Mouse (Mus musculus) stomach, postnatal 0 days (tissue): Measurements from ENCODE around the gene Fam161b. TPM values are rescaled to one million over a fixed set of nuclear protein-coding genes. Genes with fewer than 3 reads are reported as not detected.
A peak's percentile ranks its signal among the peaks of the same experiment; 100 is the strongest.

Experiments used
- ATAC-seq: fragments of 200-750 bp; cut with Nextera tagmentation; 2 replicates; pipeline ENCODE4 v1.8.0; 2017; ENCODE audit not compliant: low FRiP score, low TSS enrichment
- DNase-seq: peaks from one replicate; pipeline ENCODE4 v3.0.0-alpha.2; 2016; ENCODE audit warnings: low spot score
- H3K27ac ChIP-seq: fragments of 300-500 bp; sonication (generic); replicated peaks from 2 replicates; pipeline ENCODE4 v1.5.1; 2014; ENCODE audit warnings: mild to moderate bottlenecking, control low read depth
- H3K27me3 ChIP-seq: fragments of 300-500 bp; sonication (generic); 2 replicates; pipeline ENCODE4 v1.6.1; 2014; ENCODE audit warnings: low read length; ENCODE audit not compliant: control insufficient read depth, insufficient read depth
- H3K36me3 ChIP-seq: fragments of 300-500 bp; sonication (generic); 2 replicates; pipeline ENCODE4 v1.6.1; 2014; ENCODE audit warnings: low read length, mixed read lengths; ENCODE audit not compliant: control insufficient read depth, insufficient read depth
- H3K4me1 ChIP-seq: fragments of 300-500 bp; sonication (generic); replicated peaks from 2 replicates; pipeline ENCODE4 v1.6.1; 2014; ENCODE audit warnings: antibody characterized with exemption; ENCODE audit not compliant: control insufficient read depth, insufficient read depth
- H3K4me2 ChIP-seq: fragments of 300-500 bp; sonication (generic); replicated peaks from 2 replicates; pipeline ENCODE4 v1.6.1; 2014; ENCODE audit warnings: low read depth, mild to moderate bottlenecking, control low read depth, moderate library complexity
- H3K4me3 ChIP-seq: fragments of 300-500 bp; sonication (generic); 2 replicates; pipeline ENCODE4 v1.5.1; 2014; ENCODE audit warnings: low read depth, low read length, control low read depth
- H3K9ac ChIP-seq: fragments of 300-500 bp; sonication (generic); 2 replicates; pipeline ENCODE4 v1.6.1; 2014; ENCODE audit warnings: mild to moderate bottlenecking, low read length, control low read depth, mixed read lengths
- H3K9me3 ChIP-seq: fragments of 300-500 bp; sonication (generic); 2 replicates; pipeline ENCODE4 v1.6.1; 2016; ENCODE audit warnings: low read length; ENCODE audit not compliant: control insufficient read depth
- CTCF ChIP-seq: IDR thresholded peaks from 2 replicates; pipeline ENCODE4 v1.5.1; 2016; ENCODE audit warnings: antibody characterized with exemption, low read depth, mild to moderate bottlenecking, moderate library complexity
- EP300 ChIP-seq: optimal IDR thresholded peaks from 2 replicates; pipeline ENCODE3; 2016; ENCODE audit warnings: antibody characterized with exemption
- WGBS: fragments of 180-500 bp; shearing (Covaris S2); extraction: QIAGEN DNeasy Blood & Tissue Kit; methylation state at CpG from one replicate; pipeline ENCODE4 v1.1.7; 2014; 5-methylcytosine and 5-hydroxymethylcytosine counted together
- polyA plus RNA-seq: library from polyadenylated mRNA; unstranded; fragments of >200 nt; fragmentation: Nextera tagmentation; extraction: Ambion mirVana; gene quantifications from 2 replicates; pipeline ENCODE4 v1.2.1, GENCODE M21; 2015

The Fam161b gene
- polyA plus RNA-seq, 1 experiment from 2014 or later, result 0.72 TPM

GRCm38 (mm10) chr12:84402923-84403322, 41.3 kb upstream of the Fam161b start:
- TF ChIP-seq CTCF (no peak), EP300 (no peak)

GRCm38 (mm10) chr12:84400653-84401052, 39.0 kb upstream of the Fam161b start:
- Histone ChIP-seq H3K9ac (no peak overlapping the region), H3K4me3 (no peak overlapping the region), H3K27me3 (no peaks in the 10 kb centered on the region), H3K4me2 (no peak overlapping the region), H3K4me1 (no peaks in the 10 kb centered on the region), H3K36me3 (no peaks in the 10 kb centered on the region), H3K9me3 (no peaks in the 10 kb centered on the region), H3K27ac (peak overlapping the region; percentile 81)
- WGBS, result 22% methylated on average over 3 of the region's 3 CpGs
- TF ChIP-seq EP300 (no peak), CTCF (no peak)
- peak; percentile 82 for ATAC-seq
- peak; percentile 62 for DNase-seq

More at GRCm38 (mm10) chr12:84402923-84403322, 41.3 kb upstream of the Fam161b start:
- no peaks in the 10 kb centered on the region for H3K4me1 ChIP-seq
- H3K27me3 ChIP-seq, result no peaks in the 10 kb centered on the region
- H3K36me3 ChIP-seq, result no peaks in the 10 kb centered on the region
- ATAC-seq, result no peak
- no peak overlapping the region for H3K9ac ChIP-seq
- H3K9me3 ChIP-seq, result no peaks in the 10 kb centered on the region
- H3K4me2 ChIP-seq, result no peak overlapping the region
- H3K27ac ChIP-seq, result peak overlapping the region; percentile 35; the same call in 1 of the 2 replicates
- WGBS, result 64% methylated on average over 9 of the region's 9 CpGs
- H3K4me3 ChIP-seq, result no peak overlapping the region
- no peak for DNase-seq

GRCm38 (mm10) chr12:84400068-84400467, 38.4 kb upstream of the Fam161b start:
- Histone ChIP-seq H3K9me3 (no peaks in the 10 kb centered on the region), H3K4me1 (no peaks in the 10 kb centered on the region), H3K27ac (peak overlapping the region; percentile 81), H3K27me3 (no peaks in the 10 kb centered on the region), H3K4me3 (no peak overlapping the region), H3K36me3 (no peaks in the 10 kb centered on the region), H3K9ac (no peak overlapping the region), H3K4me2 (no peak overlapping the region)
- TF ChIP-seq CTCF (no peak), EP300 (no peak)
- no peak for ATAC-seq
- WGBS, result 70% methylated on average over 3 of the region's 3 CpGs
- no peak for DNase-seq

GRCm38 (mm10) chr12:84399663-84400062, 38.0 kb upstream of the Fam161b start:
- no peak overlapping the region for H3K4me2 ChIP-seq
- no peak overlapping the region for H3K4me3 ChIP-seq
- ATAC-seq (peak; percentile 85), DNase-seq (peak; percentile 42)
- peak overlapping the region; percentile 81 for H3K27ac ChIP-seq
- H3K9me3 ChIP-seq, result no peaks in the 10 kb centered on the region
- H3K36me3 ChIP-seq, result no peaks in the 10 kb centered on the region
- H3K27me3 ChIP-seq, result no peaks in the 10 kb centered on the region
- 45% methylated on average over 9 of the region's 9 CpGs for WGBS
- no peak overlapping the region for H3K9ac ChIP-seq
- TF ChIP-seq CTCF, result no peak
- no peak for TF ChIP-seq EP300
- no peaks in the 10 kb centered on the region for H3K4me1 ChIP-seq

- H3K27me3 ChIP-seq, result no peaks in the 10 kb centered on the region
- DNase-seq (no peak), ATAC-seq (peak; percentile 24; the same call in 1 of the 2 replicates)
- H3K4me3 ChIP-seq, result no peak overlapping the region
- H3K4me2 ChIP-seq, result no peak overlapping the region
- no peak overlapping the region for H3K9ac ChIP-seq
- no peaks in the 10 kb centered on the region for H3K36me3 ChIP-seq
- H3K4me1 ChIP-seq, result no peaks in the 10 kb centered on the region
- H3K27ac ChIP-seq, result peak overlapping the region; percentile 81
- WGBS, result 60% methylated on average over 9 of the region's 9 CpGs
- H3K9me3 ChIP-seq, result no peaks in the 10 kb centered on the region
- no peak for TF ChIP-seq CTCF
- TF ChIP-seq EP300, result no peak
Observed at GRCm38 (mm10) chr12:84399135-84399534, 37.5 kb upstream of the Fam161b start.

DNA sequence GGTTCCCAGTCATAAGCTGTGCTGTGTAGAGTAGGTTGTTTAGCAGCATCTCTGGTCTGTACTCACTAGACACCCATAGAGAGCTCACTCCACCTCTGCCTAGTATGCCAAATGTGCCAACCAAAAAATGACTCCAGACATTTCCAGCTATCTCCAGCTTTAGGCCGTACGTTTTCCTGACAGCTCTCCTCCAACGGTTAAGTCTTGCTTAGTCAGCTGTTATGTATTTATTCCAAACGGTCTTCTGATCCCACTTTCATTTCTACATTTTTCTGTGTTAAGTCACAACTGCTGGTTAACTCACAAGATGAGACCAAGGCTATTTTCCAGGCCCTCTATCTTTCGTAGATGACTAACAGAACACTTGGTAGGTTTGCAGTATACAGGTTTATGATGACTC, 37.0 kb upstream of the Fam161b start:
- TF ChIP-seq CTCF, result no peak
- no peak for TF ChIP-seq EP300
- Histone ChIP-seq H3K9me3 (no peaks in the 10 kb centered on the region), H3K9ac (no peak overlapping the region), H3K27me3 (no peaks in the 10 kb centered on the region), H3K4me2 (no peak overlapping the region), H3K27ac (no peak overlapping the region; the same call in 1 of the 2 replicates), H3K4me3 (no peak overlapping the region), H3K4me1 (no peaks in the 10 kb centered on the region), H3K36me3 (no peaks in the 10 kb centered on the region)
- DNase-seq, result no peak
- WGBS, result 48% methylated on average over 5 of the region's 5 CpGs
- ATAC-seq, result no peak
